Mouse (Mus musculus): ENCODE data around the gene Gsk3a. TPM values are rescaled to one million over a fixed set of nuclear protein-coding genes. Genes with fewer than 3 reads are reported as not detected.

Gsk3a gene
- polyA plus RNA-seq, 1 experiment from 2014 or later = 10.7 TPM

DNA sequence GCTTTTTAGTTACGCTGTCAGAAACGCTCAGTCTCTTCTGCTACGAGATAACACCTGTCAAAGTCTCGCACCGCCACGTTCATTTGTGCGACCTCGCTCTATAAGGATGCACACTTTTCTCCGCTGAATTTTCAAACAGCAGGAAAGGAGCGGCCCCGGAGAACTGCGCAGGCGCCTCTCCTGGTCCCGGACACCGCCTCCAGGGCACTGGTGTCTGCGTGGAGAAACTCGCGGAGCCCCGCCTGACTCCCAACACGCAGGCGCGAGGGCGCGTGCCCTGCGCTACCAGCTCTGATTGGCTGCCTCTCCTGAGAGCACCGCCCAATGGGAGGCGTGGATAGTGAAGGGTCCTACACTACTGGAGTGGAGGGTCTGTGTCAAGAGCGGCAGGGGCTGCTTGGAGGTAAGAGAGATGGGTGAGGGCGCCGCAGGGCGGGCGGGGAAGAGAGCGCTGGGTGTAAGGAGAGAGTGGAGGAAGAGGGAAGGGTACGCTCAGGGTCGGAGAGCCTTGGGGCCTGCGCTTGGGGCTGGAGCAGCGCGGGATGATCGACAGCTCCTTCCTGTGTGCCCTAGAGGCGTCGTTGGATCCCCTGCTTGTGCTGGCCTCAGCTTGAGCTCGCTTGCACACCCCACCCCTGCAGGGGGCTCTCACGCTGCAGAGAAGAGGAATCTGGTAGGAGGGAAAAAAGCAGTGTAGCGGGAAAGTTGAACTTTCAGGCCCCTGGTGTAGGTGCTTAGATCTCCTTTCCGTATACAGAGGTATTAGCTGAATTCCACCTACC is 16.4 kb downstream of the Gsk3a start, which contains the start of gene Zfp526:
TSS of gene Zfp526 (plus strand) at position 324 of the 782 bp plus-strand sequence.
- Histone ChIP-seq H3K27me3 (0 out of 2 replicates have a peak, but pooled peaks cover 3% of the 10 kb centered on the region), H3K4me2 (peak within 1 kb of the TSS; percentile 86), H3K4me1 (peaks cover 39% of the 10 kb centered on the region), H3K9me3 (no peaks in the 10 kb centered on the region), H3K9ac (peak within 1 kb of the TSS; percentile 86), H3K4me3 (peak within 1 kb of the TSS; percentile 85), H3K36me3 (peaks cover 21% of the 10 kb centered on the region), H3K27ac (peak within 1 kb of the TSS; percentile 95)
- under 1% methylated on average over 45 of the region's 45 CpGs for WGBS
- peak; percentile 94 for ATAC-seq (ENCODE audit: borderline replicate concordance, extremely low read depth, low FRiP score, low TSS enrichment)

DNA sequence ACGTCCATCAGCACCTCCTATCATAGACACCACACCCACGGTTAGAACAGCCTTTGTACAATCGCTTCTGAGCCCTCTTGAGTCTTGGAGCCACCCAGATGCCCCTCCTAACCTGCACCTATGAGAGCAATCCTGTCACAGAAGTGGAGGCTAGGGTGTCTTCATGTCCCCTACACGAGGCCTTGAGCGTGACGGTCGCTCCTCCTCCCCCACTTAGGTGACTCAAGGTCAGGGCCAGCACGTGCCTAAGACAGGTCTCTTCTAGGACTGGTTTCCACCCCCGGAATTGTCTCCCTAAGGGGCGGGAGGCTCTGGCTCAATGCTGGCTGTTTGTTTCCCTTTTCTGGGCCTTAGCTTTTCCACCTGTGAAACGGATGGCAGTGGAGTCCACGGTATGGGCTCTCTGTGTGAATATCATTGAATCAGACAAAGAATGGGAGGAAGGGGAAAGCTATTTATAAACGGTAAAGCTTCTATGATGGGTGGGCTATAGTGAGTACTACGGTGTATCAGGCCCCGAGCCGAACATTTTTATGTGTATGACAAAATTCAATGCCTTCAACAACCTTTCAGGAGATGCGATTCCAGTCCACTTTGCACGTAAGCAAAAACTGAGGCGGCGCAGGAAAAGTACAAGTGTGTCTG is 17.1 kb downstream of the Gsk3a start, which contains the start of gene Dedd2:
TSS of gene Dedd2 (minus strand) at position 159 of the 645 bp plus-strand sequence.
- WGBS = 3% methylated on average over 20 of the region's 20 CpGs
- Histone ChIP-seq H3K27me3 (0 out of 2 replicates have a peak, but pooled peaks cover 3% of the 10 kb centered on the region), H3K4me3 (peak within 1 kb of the TSS; percentile 85), H3K9ac (peak within 1 kb of the TSS; percentile 86), H3K4me2 (peak within 1 kb of the TSS; percentile 86), H3K9me3 (no peaks in the 10 kb centered on the region), H3K4me1 (peaks cover 39% of the 10 kb centered on the region), H3K27ac (peak within 1 kb of the TSS; percentile 95), H3K36me3 (peaks cover 14% of the 10 kb centered on the region)
- no peak for ATAC-seq (ENCODE audit: borderline replicate concordance, extremely low read depth, low FRiP score, low TSS enrichment)

DNA sequence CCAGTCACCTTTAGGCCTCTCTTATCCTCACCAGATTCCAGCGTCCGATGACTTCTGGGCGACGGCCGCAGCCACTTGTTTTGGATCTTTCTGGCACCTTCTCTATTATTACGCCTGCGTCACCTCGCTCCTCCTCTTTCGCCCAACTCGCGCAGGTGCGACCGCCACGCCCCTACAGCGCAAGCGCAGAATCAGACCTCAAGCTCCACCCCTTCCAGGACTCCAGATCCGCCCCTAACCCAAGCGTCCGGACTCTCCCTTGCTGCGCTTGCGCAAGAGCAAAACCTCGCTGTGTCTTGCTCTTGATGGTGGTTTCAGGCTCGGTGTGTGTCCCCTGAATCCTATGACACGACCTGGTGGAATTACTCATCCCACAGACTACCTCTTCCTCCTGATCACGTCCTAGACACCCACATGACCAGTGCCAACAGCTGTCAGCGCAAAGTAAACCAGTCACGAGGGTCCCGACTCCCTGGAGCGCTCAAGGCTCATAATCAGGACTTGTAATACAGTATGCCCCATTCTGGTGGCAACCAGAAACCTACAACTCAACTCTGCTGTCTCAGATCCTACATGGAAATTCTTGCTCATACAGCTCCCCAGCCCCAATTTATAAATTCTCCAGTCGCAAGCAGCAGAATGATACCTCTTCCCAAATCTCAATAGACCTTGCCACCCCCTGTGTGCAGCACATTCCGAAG is 17.7 kb downstream of the Gsk3a start:
- 3% methylated on average over 31 of the region's 31 CpGs for WGBS
- peak; percentile 75 for ATAC-seq (ENCODE audit: borderline replicate concordance, extremely low read depth, low FRiP score, low TSS enrichment)

DNA sequence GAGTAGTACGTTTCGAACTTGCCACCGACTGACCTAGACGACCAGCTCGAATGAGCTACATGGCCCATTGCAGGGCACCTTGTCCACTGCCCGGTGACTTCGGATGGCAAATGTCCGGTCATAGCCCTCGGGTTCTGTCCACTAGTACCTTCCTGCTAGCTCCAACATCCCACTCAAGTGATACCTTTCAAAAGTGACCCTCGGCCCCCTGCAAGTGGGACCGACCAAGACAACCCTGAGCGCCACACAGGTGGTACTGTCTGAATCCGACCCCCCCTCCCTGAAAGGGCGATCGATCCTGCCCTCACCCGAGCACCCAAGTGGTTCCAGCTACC is 18.3 kb downstream of the Gsk3a start:
- Histone ChIP-seq H3K9me3 (no peaks in the 10 kb centered on the region), H3K36me3 (0 out of 2 replicates have a peak, but pooled peaks cover 5% of the 10 kb centered on the region), H3K27ac (peak overlapping the region; percentile 77), H3K4me3 (peak overlapping the region; percentile 85), H3K4me1 (peaks cover 39% of the 10 kb centered on the region), H3K27me3 (0 out of 2 replicates have a peak, but pooled peaks cover 3% of the 10 kb centered on the region), H3K4me2 (peak overlapping the region; percentile 86), H3K9ac (peak overlapping the region; percentile 69)
- under 1% methylated on average over 16 of the region's 16 CpGs for WGBS
- no peak; the same call in 1 of the 2 replicates for ATAC-seq (ENCODE audit: borderline replicate concordance, extremely low read depth, low FRiP score, low TSS enrichment)

More for the DNA sequence above, 17.7 kb downstream of the Gsk3a start:
- no peaks in the 10 kb centered on the region for H3K9me3 ChIP-seq
- H3K27ac ChIP-seq = peak overlapping the region; percentile 95
- H3K9ac ChIP-seq = peak overlapping the region; percentile 86
- H3K27me3 ChIP-seq = 0 out of 2 replicates have a peak, but pooled peaks cover 3% of the 10 kb centered on the region
- H3K36me3 ChIP-seq = peaks cover 7% of the 10 kb centered on the region; the same call in 1 of the 2 replicates
- peak overlapping the region; percentile 86 for H3K4me2 ChIP-seq
- H3K4me3 ChIP-seq = peak overlapping the region; percentile 85
- H3K4me1 ChIP-seq = peaks cover 39% of the 10 kb centered on the region

DNA sequence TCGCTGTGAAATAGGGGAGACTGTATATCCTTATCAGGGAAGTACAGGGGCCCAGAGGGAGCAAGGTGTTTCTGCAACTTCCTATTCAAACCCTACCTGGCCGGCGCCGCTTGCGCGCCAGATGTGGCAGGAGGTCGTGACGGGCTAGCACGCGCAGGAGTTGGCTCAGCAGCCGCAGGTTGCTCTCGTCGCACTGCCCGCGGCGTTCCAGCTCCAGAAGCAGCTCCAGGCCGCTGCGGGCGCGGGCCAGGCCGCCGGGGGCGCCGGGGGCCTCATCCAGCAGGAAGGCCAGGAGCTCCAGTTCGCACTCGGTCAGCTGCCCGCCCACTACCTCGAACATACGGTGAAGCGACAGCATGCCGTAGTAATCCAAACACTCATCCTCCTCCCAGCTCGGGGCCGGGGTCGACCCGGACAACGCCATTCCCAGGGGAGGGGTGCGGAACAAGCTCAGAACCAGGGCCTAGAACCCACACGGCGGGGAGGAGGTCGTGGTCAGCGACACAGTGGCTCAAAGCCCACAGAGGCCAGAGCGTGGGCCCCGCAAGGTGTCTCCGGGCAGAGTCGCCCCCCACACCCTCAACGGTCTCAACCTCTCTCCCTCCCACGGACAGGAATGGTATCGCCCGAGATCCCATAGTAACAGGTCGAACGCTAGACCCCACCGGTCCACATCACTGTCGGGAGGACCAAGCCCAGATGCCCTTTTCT is 18.8 kb downstream of the Gsk3a start:
- Histone ChIP-seq H3K36me3 (no peaks in the 10 kb centered on the region), H3K27me3 (0 out of 2 replicates have a peak, but pooled peaks cover 3% of the 10 kb centered on the region), H3K4me1 (peaks cover 39% of the 10 kb centered on the region), H3K9me3 (no peaks in the 10 kb centered on the region), H3K4me2 (peak overlapping the region; percentile 86), H3K4me3 (peak overlapping the region; percentile 85), H3K27ac (peak overlapping the region; percentile 77), H3K9ac (peak overlapping the region; percentile 69)
- 1% methylated on average over 53 of the region's 53 CpGs for WGBS
- 0 out of 2 replicates have a peak, but pooled peaks have one; percentile 6 for ATAC-seq (ENCODE audit: borderline replicate concordance, extremely low read depth, low FRiP score, low TSS enrichment)

DNA sequence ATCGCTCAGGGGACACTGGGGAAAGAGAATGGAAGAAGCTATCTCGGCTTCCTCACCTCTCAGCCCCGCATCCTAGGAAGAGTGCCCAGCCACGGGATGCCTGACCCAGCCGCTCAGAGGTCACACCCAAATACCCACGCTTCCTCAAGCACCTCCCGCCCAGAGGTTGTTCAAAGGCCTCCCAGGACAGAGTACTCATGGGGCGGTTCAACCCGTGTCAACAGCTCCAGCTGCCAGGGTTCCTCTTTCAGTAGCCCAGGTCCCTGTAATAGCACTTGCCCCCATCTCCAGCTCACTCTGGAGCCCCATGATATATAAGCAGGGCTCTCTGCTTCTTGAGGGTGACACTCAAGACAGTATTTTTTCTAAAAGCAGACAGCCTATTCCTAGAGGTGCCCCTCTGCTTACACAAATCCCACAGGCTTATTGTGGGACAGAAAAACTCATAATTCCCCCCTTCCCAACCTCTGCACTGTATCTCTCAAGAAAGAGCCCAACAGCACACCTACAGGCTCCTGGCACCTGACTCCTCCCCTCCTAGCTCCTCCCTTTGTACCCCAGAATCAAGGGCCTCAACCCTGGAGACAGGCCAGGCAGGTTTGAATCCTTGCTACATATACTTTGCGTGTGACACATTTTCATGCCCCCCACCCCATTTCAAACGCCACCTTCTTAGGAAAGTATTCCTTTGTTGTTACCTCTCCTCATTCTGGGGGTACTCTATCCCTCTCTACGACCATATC is 19.8 kb downstream of the Gsk3a start:
- no peaks in the 10 kb centered on the region for H3K9me3 ChIP-seq
- 56% methylated on average over 12 of the region's 12 CpGs for WGBS
- peak overlapping the region; percentile 86 for H3K4me2 ChIP-seq
- H3K4me3 ChIP-seq = 0 out of 2 replicates have a peak overlapping the region, but pooled peaks have one; percentile 85
- ATAC-seq (ENCODE audit: borderline replicate concordance, extremely low read depth, low FRiP score, low TSS enrichment) = no peak
- no peak overlapping the region for H3K27ac ChIP-seq
- no peak overlapping the region for H3K9ac ChIP-seq
- H3K36me3 ChIP-seq = no peaks in the 10 kb centered on the region
- H3K27me3 ChIP-seq = 0 out of 2 replicates have a peak, but pooled peaks cover 3% of the 10 kb centered on the region
- H3K4me1 ChIP-seq = peaks cover 37% of the 10 kb centered on the region

DNA sequence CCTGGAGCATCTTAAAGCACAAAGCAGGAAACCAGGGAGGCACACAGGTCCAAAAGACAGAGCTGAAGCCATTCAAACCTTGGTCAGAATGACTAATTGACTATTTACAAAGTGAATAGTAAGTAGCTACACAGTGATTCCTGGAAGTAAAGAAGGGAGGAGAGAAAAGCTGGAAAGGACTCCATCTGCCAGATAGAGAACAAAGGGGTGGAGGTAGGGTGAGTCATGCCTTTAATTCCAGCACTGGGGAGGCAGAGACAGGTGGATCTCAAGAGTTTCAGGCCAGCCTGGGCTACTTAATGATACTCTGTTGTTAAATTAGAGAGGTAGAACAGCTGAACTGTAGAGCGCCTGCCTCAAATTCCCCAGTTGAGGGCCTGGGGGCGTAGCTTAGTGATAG is 23.5 kb downstream of the Gsk3a start:
- Histone ChIP-seq H3K4me2 (no peak overlapping the region), H3K36me3 (0 out of 2 replicates have a peak, but pooled peaks cover 3% of the 10 kb centered on the region), H3K9me3 (no peaks in the 10 kb centered on the region), H3K27ac (no peak overlapping the region), H3K4me1 (peaks cover 13% of the 10 kb centered on the region), H3K4me3 (no peak overlapping the region), H3K9ac (no peak overlapping the region), H3K27me3 (0 out of 2 replicates have a peak, but pooled peaks cover 3% of the 10 kb centered on the region)
- WGBS = 85% methylated on average over 2 of the region's 2 CpGs
- no peak for ATAC-seq (ENCODE audit: borderline replicate concordance, extremely low read depth, low FRiP score, low TSS enrichment)

DNA sequence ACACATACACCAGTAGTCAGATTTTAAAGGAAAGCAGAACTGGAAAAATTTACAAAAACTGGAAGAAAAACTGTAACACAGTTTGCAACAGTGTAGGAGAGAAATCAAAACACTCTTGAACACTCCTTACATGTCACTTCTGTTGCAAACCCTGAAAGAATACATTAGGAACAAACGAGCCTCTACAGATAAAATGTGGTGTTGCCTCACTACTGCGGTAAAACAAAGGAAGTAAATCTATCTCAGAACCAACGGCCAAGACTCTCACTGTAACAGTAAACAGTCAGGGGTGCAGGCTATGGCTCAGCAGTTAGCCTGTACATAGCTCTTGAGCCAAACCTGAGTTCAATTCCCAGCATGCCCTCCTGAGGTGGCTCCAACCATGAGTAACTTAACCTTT is 24.6 kb downstream of the Gsk3a start:
- H3K9ac ChIP-seq = no peak overlapping the region
- H3K4me1 ChIP-seq = peaks cover 3% of the 10 kb centered on the region
- H3K27ac ChIP-seq = no peak overlapping the region
- ATAC-seq (ENCODE audit: borderline replicate concordance, extremely low read depth, low FRiP score, low TSS enrichment) = no peak
- no peak overlapping the region for H3K4me2 ChIP-seq
- 0 out of 2 replicates have a peak, but pooled peaks cover 3% of the 10 kb centered on the region for H3K36me3 ChIP-seq
- H3K9me3 ChIP-seq = no peaks in the 10 kb centered on the region
- no peaks in the 10 kb centered on the region for H3K27me3 ChIP-seq
- WGBS = 61% methylated on average over 3 of the region's 3 CpGs
- no peak overlapping the region for H3K4me3 ChIP-seq

DNA sequence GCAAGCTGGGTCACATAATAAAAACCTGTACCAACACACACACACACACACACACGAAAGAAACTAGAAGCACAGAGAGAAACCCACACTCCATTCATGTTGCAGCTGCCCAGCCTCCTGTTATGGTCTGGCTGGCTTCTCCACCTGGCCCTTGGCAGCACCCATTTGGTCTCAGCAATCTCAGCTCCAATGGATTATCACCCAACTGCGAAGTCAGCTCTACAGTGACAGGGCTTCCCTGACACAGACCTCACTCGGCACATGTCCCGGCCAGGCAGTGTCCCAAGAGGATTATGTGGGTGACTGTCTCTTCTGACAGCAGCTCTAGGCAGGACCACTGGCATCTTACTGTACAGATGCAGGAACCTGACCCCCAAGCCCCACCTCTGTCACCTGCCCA is 27.2 kb downstream of the Gsk3a start:
- 75% methylated on average over 4 of the region's 4 CpGs for WGBS
- Histone ChIP-seq H3K36me3 (0 out of 2 replicates have a peak, but pooled peaks cover 3% of the 10 kb centered on the region), H3K9me3 (no peaks in the 10 kb centered on the region), H3K27me3 (no peaks in the 10 kb centered on the region), H3K27ac (no peak overlapping the region), H3K9ac (no peak overlapping the region), H3K4me1 (no peaks in the 10 kb centered on the region), H3K4me3 (no peak overlapping the region), H3K4me2 (no peak overlapping the region)
- no peak for ATAC-seq (ENCODE audit: borderline replicate concordance, extremely low read depth, low FRiP score, low TSS enrichment)

DNA sequence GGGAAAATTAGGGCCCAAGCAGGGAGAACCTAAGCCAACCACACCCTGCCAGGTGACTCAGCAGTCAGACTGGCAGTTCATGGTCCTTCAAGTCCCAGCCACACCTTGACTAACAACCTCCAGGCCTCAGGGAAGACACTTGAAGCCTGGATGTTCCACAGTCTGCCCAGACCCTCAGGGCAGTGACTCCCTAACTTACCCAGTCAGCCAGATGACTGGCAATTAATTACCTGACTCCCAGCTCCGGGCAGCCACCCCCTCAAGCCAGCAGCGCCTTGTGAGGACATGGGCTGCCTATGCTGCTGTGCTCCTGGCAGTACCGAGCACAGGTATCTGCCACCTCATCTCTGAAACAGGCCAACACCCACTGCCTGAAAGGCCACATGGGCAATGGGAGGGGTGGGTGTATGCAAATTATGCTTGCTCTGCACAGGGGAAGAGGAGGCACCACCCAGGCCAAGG is 28.5 kb downstream of the Gsk3a start:
- H3K4me1 ChIP-seq = no peaks in the 10 kb centered on the region
- H3K4me3 ChIP-seq = no peak overlapping the region
- no peak overlapping the region for H3K27ac ChIP-seq
- H3K9ac ChIP-seq = no peak overlapping the region
- 0 out of 2 replicates have a peak, but pooled peaks cover 3% of the 10 kb centered on the region for H3K36me3 ChIP-seq
- no peaks in the 10 kb centered on the region for H3K27me3 ChIP-seq
- WGBS = 69% methylated on average over 3 of the region's 3 CpGs
- H3K4me2 ChIP-seq = no peak overlapping the region
- H3K9me3 ChIP-seq = no peaks in the 10 kb centered on the region
- ATAC-seq (ENCODE audit: borderline replicate concordance, extremely low read depth, low FRiP score, low TSS enrichment) = no peak

Measured in lung, embryonic 15.5 days (tissue).